Comparison of ENCODE assay signal across 8 mouse cellular contexts in genomic region chr5:111648481-111648880, GRCm38 (mm10).
A peak's percentile ranks its signal among the peaks of the same experiment; 100 is the strongest.
DNase-seq lines count a peak whose midpoint lies in the region; ATAC-seq and TF ChIP-seq lines count a peak whose summit lies in the region.

No protein-coding gene starts in this region.

- peak overlapping the region; percentile 44; the same call in 1 of the 2 replicates for H3K27ac ChIP-seq in gastrocnemius, adult 2 months
- H3K27ac ChIP-seq in heart, embryonic 16.5 days (ENCODE audit: low read length) = peak overlapping the region; percentile 54
- peak overlapping the region; percentile 66 for H3K27ac ChIP-seq in midbrain, embryonic 13.5 days

- no peak for DNase-seq in gastrocnemius, adult 2 months
- no peak for DNase-seq in gastrocnemius, postnatal 36 days
- peak; percentile 8 to 69 for DNase-seq in kidney, postnatal 25 days
- no peak for DNase-seq in cerebellum, adult 9-11 months
- DNase-seq in spleen, postnatal 14 days (ENCODE audit: low spot score in 2 of 2) = no peak
- DNase-seq in left cerebral cortex, adult 11 months (ENCODE audit: low spot score) = no peak

- peak overlapping the region; percentile 2; the same call in 1 of the 2 replicates for H3K4me3 ChIP-seq in gastrocnemius, adult 2 months
- H3K4me3 ChIP-seq in heart, embryonic 16.5 days (ENCODE audit: low read length) = no peak overlapping the region
- H3K4me3 ChIP-seq in midbrain, embryonic 13.5 days (replicated peaks) = no peak overlapping the region

- no peaks in the 10 kb centered on the region for H3K36me3 ChIP-seq in heart, embryonic 16.5 days (ENCODE audit: control insufficient read depth, insufficient read depth)
- no peaks in the 10 kb centered on the region for H3K36me3 ChIP-seq in midbrain, embryonic 13.5 days

- WGBS in heart, embryonic 16.5 days = 53% methylated on average over 7 of the region's 7 CpGs
- 42% methylated on average over 7 of the region's 7 CpGs for WGBS in midbrain, embryonic 13.5 days

- no peak for ATAC-seq in heart, embryonic 16.5 days (replicated peaks; ENCODE audit: extremely low read depth, insufficient read depth, low FRiP score)
- ATAC-seq in midbrain, embryonic 13.5 days = no peak

- intact Hi-C loops in gastrocnemius, adult 2 months (cut with DNase I) = no loop called here
- intact Hi-C loops in gastrocnemius, postnatal 36 days (cut with DNase I) = no loop called here

- H3K27me3 ChIP-seq in heart, embryonic 16.5 days (ENCODE audit: control insufficient read depth, insufficient read depth, low read length) = peaks cover 13% of the 10 kb centered on the region; the same call in 1 of the 2 replicates
- H3K27me3 ChIP-seq in midbrain, embryonic 13.5 days = peaks cover 6% of the 10 kb centered on the region; the same call in 1 of the 2 replicates

- H3K4me1 ChIP-seq in heart, embryonic 16.5 days (ENCODE audit: control insufficient read depth, insufficient read depth, low read length) = no peaks in the 10 kb centered on the region; the same call in 1 of the 2 replicates
- peaks cover 54% of the 10 kb centered on the region for H3K4me1 ChIP-seq in midbrain, embryonic 13.5 days (replicated peaks)

- H3K4me2 ChIP-seq in heart, embryonic 16.5 days (ENCODE audit: low read depth, low read length) = no peak overlapping the region
- H3K4me2 ChIP-seq in midbrain, embryonic 13.5 days (replicated peaks) = 0 out of 2 replicates have a peak overlapping the region, but pooled peaks have one; percentile 15

- no peak overlapping the region for H3K9ac ChIP-seq in heart, embryonic 16.5 days (ENCODE audit: low read length)
- H3K9ac ChIP-seq in midbrain, embryonic 13.5 days (replicated peaks) = 0 out of 2 replicates have a peak overlapping the region, but pooled peaks have one; percentile 16

- no peak for TF ChIP-seq CTCF in gastrocnemius, adult 2 months (IDR thresholded peaks at IDR 0.05)

- H3K9me3 ChIP-seq in heart, embryonic 16.5 days (replicated peaks; ENCODE audit: control insufficient read depth, low read length) = no peaks in the 10 kb centered on the region
- H3K9me3 ChIP-seq in midbrain, embryonic 13.5 days = no peaks in the 10 kb centered on the region

Comparison
In these comparisons a context has a peak if more than half of its experiments do, and no peak if none do; other contexts are left out.
1. DNase-seq: peak in kidney, postnatal 25 days (2 of 2); none in gastrocnemius, adult 2 months (single experiment), gastrocnemius, postnatal 36 days (0 of 2), cerebellum, adult 9-11 months (single experiment), spleen, postnatal 14 days (0 of 2) and left cerebral cortex, adult 11 months (single experiment).
2. Peak in every context shown above with its lines, with median percentiles within 50 percentile points of each other: H3K27ac ChIP-seq.